Mouse (Mus musculus): ENCODE measurements at regions not wholly inside any gene's neighbourhood (a gene's known extent, or its start where the extent isn't known, plus 50 kb on each side); places are given as distances from the start of the nearest gene placed in this dataset.

DNA sequence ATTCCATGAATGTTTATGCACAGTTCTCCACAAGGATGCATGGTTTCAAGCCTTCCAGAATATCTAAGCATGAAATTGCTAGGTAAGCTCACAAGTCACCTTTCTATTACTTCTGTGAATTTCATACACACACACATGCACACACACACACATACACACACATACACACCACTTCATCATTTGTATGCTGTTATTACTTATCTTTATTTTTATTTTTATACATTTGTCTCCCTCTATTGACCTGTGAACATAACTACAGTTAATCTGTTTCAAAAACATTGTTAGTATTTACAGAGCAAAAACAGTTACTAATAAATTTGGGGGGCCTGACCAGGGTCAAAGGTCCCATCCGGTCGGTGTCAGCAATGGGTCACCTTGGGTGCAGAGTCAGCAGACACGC lies 212.6 kb upstream of the Depdc1a start:
- DNase-seq (ENCODE audit: low spot score) = peak; percentile 3

DNA sequence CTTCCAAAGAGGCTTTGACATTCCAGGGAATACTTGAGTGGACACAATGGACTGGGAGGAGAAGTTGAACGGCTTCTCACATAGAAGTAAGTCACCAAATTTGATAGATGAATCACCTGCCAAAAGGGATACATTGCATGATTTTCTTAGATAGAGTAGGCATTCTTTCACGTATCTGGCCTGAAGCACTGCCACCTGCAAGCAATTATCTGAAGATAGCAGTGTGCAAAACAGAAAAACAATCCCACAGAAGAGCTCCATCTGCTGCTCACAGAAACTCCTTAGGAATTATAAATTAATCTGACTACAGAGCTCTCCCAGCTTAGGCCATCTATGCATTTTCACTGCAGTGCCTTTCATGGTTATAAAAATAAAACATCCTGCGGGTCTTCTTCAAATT lies 177.8 kb upstream of the Depdc1a start:
- DNase-seq (ENCODE audit: low spot score) = no peak

- no peak for DNase-seq (ENCODE audit: low spot score)
Measured at GRCm38 (mm10) chr3:159348053-159348452, 147.2 kb upstream of the Depdc1a start.

DNA sequence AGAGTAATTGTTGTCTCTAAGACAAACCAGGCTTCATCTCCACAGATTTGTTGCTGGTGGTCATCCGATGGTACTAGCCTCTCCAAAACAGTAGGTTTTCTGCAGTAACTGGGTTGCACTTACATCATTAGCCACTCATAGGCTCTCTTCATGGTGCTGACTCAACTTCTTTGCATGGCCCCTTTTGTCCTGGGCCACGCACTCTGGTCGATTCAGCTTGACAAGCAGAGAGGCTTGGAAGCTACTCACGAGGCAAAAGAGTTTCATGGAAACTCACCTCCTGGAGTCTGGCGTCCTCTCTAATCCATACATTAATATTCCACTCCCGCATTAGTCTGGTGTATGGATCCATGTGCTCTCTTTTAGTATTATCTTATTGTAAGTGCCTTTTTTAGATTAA lies 141.5 kb upstream of the Depdc1a start:
- DNase-seq (ENCODE audit: low spot score) = no peak

GRCm38 (mm10) chr3:159373177-159373576 lies 122.1 kb upstream of the Depdc1a start:
- no peak for DNase-seq (ENCODE audit: low spot score)
